Comparison of ENCODE assay signal across 8 mouse cellular contexts in the genomic region with DNA sequence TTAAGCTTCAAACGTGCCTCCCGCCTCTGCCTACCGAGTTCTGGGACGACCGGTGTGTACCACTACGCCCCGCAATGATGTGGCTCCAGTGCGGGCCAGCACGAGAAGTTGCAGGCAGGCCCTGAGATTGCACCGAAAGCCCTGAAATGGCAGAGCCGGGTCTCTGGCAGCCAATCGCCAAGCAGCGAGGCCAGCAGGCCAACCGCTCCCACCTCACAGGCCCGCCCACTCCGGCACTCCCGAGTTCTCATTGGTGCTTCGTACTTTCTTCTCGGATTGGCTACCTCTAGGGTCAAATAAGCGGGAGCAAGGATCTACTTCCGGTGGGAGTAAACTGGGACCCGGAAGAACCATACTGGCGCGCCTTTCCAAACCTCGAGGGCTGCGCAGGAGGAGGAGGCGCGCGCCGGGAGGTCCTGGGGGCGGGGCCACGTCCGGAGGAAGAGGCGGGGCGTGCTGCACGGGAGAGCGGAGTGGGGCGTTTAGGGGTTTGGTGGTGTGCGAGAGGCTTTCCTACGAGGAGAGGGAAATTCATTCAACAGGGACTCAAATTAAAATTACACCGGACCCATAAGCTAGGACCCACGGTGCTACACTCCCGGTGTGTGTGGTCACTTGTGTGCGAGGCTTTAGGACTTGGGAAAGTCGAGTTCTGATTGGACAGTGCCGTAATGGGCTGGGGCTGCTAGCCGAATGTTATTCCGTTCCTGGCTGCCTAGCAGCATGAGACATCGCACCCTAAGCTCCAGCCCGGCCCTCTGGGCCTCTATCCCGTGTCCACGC. TPM values are rescaled to one million over a fixed set of nuclear protein-coding genes. Genes with fewer than 3 reads are reported as not detected.
A peak's percentile ranks its signal among the peaks of the same experiment; 100 is the strongest.
DNase-seq lines count a peak whose midpoint lies in the region; ATAC-seq lines count a peak whose summit lies in the region.

A gene (plus strand): TSS at position 440 of the 783 bp plus-strand sequence.

- H3K9ac ChIP-seq in hindbrain, embryonic 11.5 days (ENCODE audit: low read depth, low read length): peak within 1 kb of the TSS; percentile 79

- WGBS in hindbrain, embryonic 11.5 days: under 1% methylated on average over 52 of the region's 52 CpGs

- peak within 1 kb of the TSS; percentile 52 for H3K4me3 ChIP-seq in hindbrain, embryonic 11.5 days (ENCODE audit: low read depth, low read length)

- H3K4me1 ChIP-seq in hindbrain, embryonic 11.5 days (replicated peaks; ENCODE audit: control insufficient read depth, insufficient read depth, low read length): 0 out of 2 replicates have a peak, but pooled peaks cover 2% of the 10 kb centered on the region

- peak within 1 kb of the TSS; percentile 91 for H3K27ac ChIP-seq in hindbrain, embryonic 11.5 days (ENCODE audit: low read depth, low read length)

- peak within 1 kb of the TSS; percentile 88 for H3K4me2 ChIP-seq in hindbrain, embryonic 11.5 days (replicated peaks; ENCODE audit: low read depth, low read length)

- peak; percentile 99 for ATAC-seq in hindbrain, embryonic 11.5 days (ENCODE audit: low FRiP score)

- no peaks in the 10 kb centered on the region for H3K27me3 ChIP-seq in hindbrain, embryonic 11.5 days (ENCODE audit: control insufficient read depth, insufficient read depth, low read length)

- DNase-seq in Muller cell, postnatal 12 days (ENCODE audit: inconsistent ontology term): peak; percentile 99
- DNase-seq in cerebellum, adult 9-11 months: peak; percentile 98
- peak; percentile 99 for DNase-seq in frontal cortex, adult 2 months (ENCODE audit: extremely low spot score in 1 of 2, low spot score in 1 of 2)
- DNase-seq in hindbrain, embryonic 11.5 days (ENCODE audit: low spot score): peak; percentile 97
- DNase-seq in layer of hippocampus, postnatal 10 days (ENCODE audit: low spot score in 2 of 2): peak; percentile 95
- DNase-seq in lung, postnatal 10 days: peak; percentile 99
- peak; percentile 95 for DNase-seq in ovary, postnatal 36 days (ENCODE audit: low spot score)
- DNase-seq in thymus, postnatal 25 days: peak; percentile 95

- peaks cover 12% of the 10 kb centered on the region; the same call in 1 of the 2 replicates for H3K36me3 ChIP-seq in hindbrain, embryonic 11.5 days (ENCODE audit: control insufficient read depth, insufficient read depth, low read length)

- H3K9me3 ChIP-seq in hindbrain, embryonic 11.5 days (ENCODE audit: control insufficient read depth, low read length): no peaks in the 10 kb centered on the region

RNA-seq across cellular contexts. Expression of the gene that starts here (rescaled TPM):
- 10.4 and 11.8 TPM in 2 replicates for polyA plus RNA-seq in frontal cortex, adult 2 months (2012; rRNA removed)
- 10.5 and 10.6 TPM in 2 replicates for polyA plus RNA-seq in hindbrain, embryonic 11.5 days (2014; fragmentation: Nextera tagmentation; extraction: Ambion mirVana)
- 1 to 10 TPM; 6.7 to 8.0 TPM for total RNA-seq in layer of hippocampus, postnatal 10 days (2021)

Comparison
In these comparisons a context has a peak if more than half of its experiments do, and no peak if none do; other contexts are left out.
1. Peak in every context shown above with its lines: DNase-seq, ATAC-seq, H3K4me3 ChIP-seq and H3K27ac ChIP-seq.